Mouse (Mus musculus): ENCODE measurements at regions not wholly inside any gene's neighbourhood (a gene's known extent, or its start where the extent isn't known, plus 50 kb on each side); places are given as distances from the start of the nearest gene placed in this dataset.
A peak's percentile ranks its signal among the peaks of the same experiment; 100 is the strongest.

GRCm38 (mm10) chr12:70702473-70702872, 122.8 kb upstream of the Frmd6 start:
- Histone ChIP-seq H3K27ac (ENCODE audit: low read length) (no peak overlapping the region), H3K27me3 (replicated peaks; ENCODE audit: insufficient read depth, low read length) (no peaks in the 10 kb centered on the region), H3K9me3 (ENCODE audit: low read length) (no peaks in the 10 kb centered on the region), H3K4me2 (replicated peaks; ENCODE audit: low read depth, low read length) (no peak overlapping the region), H3K36me3 (ENCODE audit: insufficient read depth, low read length) (no peaks in the 10 kb centered on the region), H3K4me1 (ENCODE audit: insufficient read depth, low read depth, low read length) (peaks cover 5% of the 10 kb centered on the region; the same call in 1 of the 2 replicates), H3K4me3 (ENCODE audit: low read depth, low read length) (no peak overlapping the region), H3K9ac (replicated peaks; ENCODE audit: low read depth) (no peak overlapping the region)
- 87% methylated on average over 5 of the region's 5 CpGs for WGBS
- ATAC-seq (no peak), DNase-seq (ENCODE audit: low spot score) (no peak)
- TF ChIP-seq CTCF (IDR thresholded peaks at IDR 0.05), result no peak
- TF ChIP-seq EP300 (IDR thresholded peaks at IDR 0.05), result no peak

GRCm38 (mm10) chr12:70706806-70707628, 118.3 kb upstream of the Frmd6 start:
- H3K9me3 ChIP-seq (ENCODE audit: low read length), result no peaks in the 10 kb centered on the region
- no peaks in the 10 kb centered on the region for H3K27me3 ChIP-seq (replicated peaks; ENCODE audit: insufficient read depth, low read length)
- no peaks in the 10 kb centered on the region for H3K36me3 ChIP-seq (ENCODE audit: insufficient read depth, low read length)
- ATAC-seq (peak; percentile 35; the same call in 1 of the 2 replicates), DNase-seq (ENCODE audit: low spot score) (peak; percentile 22)
- TF ChIP-seq CTCF (IDR thresholded peaks at IDR 0.05) (no peak), EP300 (IDR thresholded peaks at IDR 0.05) (no peak)
- no peak overlapping the region for H3K27ac ChIP-seq (ENCODE audit: low read length)
- H3K4me3 ChIP-seq (ENCODE audit: low read depth, low read length), result no peak overlapping the region
- H3K4me1 ChIP-seq (ENCODE audit: insufficient read depth, low read depth, low read length), result peaks cover 10% of the 10 kb centered on the region; the same call in 1 of the 2 replicates
- no peak overlapping the region for H3K4me2 ChIP-seq (replicated peaks; ENCODE audit: low read depth, low read length)
- 72% methylated on average over 11 of the region's 11 CpGs for whole genome bisulfite sequencing
- no peak overlapping the region for H3K9ac ChIP-seq (replicated peaks; ENCODE audit: low read depth)

- peak; percentile 62 for DNase-seq (ENCODE audit: low spot score)
- no peak overlapping the region for H3K27ac ChIP-seq (ENCODE audit: low read length)
- peak; percentile 83 for ATAC-seq
- H3K4me1 ChIP-seq (ENCODE audit: insufficient read depth, low read depth, low read length), result peaks cover 14% of the 10 kb centered on the region
- no peaks in the 10 kb centered on the region for H3K9me3 ChIP-seq (ENCODE audit: low read length)
- no peak overlapping the region for H3K4me2 ChIP-seq (replicated peaks; ENCODE audit: low read depth, low read length)
- H3K4me3 ChIP-seq (ENCODE audit: low read depth, low read length), result no peak overlapping the region
- no peaks in the 10 kb centered on the region for H3K36me3 ChIP-seq (ENCODE audit: insufficient read depth, low read length)
- TF ChIP-seq CTCF (IDR thresholded peaks at IDR 0.05) (no peak), EP300 (IDR thresholded peaks at IDR 0.05) (peak; percentile 53; the same call in 1 of the 2 replicates)
- WGBS, result 21% methylated on average over 6 of the region's 6 CpGs
- no peak overlapping the region for H3K9ac ChIP-seq (replicated peaks; ENCODE audit: low read depth)
- H3K27me3 ChIP-seq (replicated peaks; ENCODE audit: insufficient read depth, low read length), result no peaks in the 10 kb centered on the region
Measured at GRCm38 (mm10) chr12:70707629-70708289, 117.6 kb upstream of the Frmd6 start.

- Histone ChIP-seq H3K9me3 (ENCODE audit: low read length) (no peaks in the 10 kb centered on the region), H3K27me3 (replicated peaks; ENCODE audit: insufficient read depth, low read length) (no peaks in the 10 kb centered on the region), H3K4me2 (replicated peaks; ENCODE audit: low read depth, low read length) (no peak overlapping the region), H3K27ac (ENCODE audit: low read length) (no peak overlapping the region), H3K4me1 (ENCODE audit: insufficient read depth, low read depth, low read length) (peaks cover 19% of the 10 kb centered on the region), H3K36me3 (ENCODE audit: insufficient read depth, low read length) (no peaks in the 10 kb centered on the region), H3K9ac (replicated peaks; ENCODE audit: low read depth) (no peak overlapping the region), H3K4me3 (ENCODE audit: low read depth, low read length) (no peak overlapping the region)
- no peak for ATAC-seq
- 91% methylated on average over 5 of the region's 5 CpGs for WGBS
- TF ChIP-seq CTCF (IDR thresholded peaks at IDR 0.05) (no peak), EP300 (IDR thresholded peaks at IDR 0.05) (no peak)
- no peak for DNase-seq (ENCODE audit: low spot score)
Measured at GRCm38 (mm10) chr12:70708290-70708668, 117.0 kb upstream of the Frmd6 start.

GRCm38 (mm10) chr12:70710311-70710710, 115.0 kb upstream of the Frmd6 start:
- H3K36me3 ChIP-seq (ENCODE audit: insufficient read depth, low read length), result no peaks in the 10 kb centered on the region
- no peaks in the 10 kb centered on the region for H3K9me3 ChIP-seq (ENCODE audit: low read length)
- ATAC-seq, result no peak
- no peak overlapping the region for H3K4me3 ChIP-seq (ENCODE audit: low read depth, low read length)
- no peaks in the 10 kb centered on the region for H3K27me3 ChIP-seq (replicated peaks; ENCODE audit: insufficient read depth, low read length)
- DNase-seq (ENCODE audit: low spot score), result no peak
- H3K9ac ChIP-seq (replicated peaks; ENCODE audit: low read depth), result no peak overlapping the region
- WGBS, result 83% methylated on average over 7 of the region's 7 CpGs
- no peak for TF ChIP-seq EP300 (IDR thresholded peaks at IDR 0.05)
- H3K4me1 ChIP-seq (ENCODE audit: insufficient read depth, low read depth, low read length), result peaks cover 24% of the 10 kb centered on the region
- no peak overlapping the region for H3K27ac ChIP-seq (ENCODE audit: low read length)
- H3K4me2 ChIP-seq (replicated peaks; ENCODE audit: low read depth, low read length), result no peak overlapping the region

GRCm38 (mm10) chr12:70711030-70711429, 114.3 kb upstream of the Frmd6 start:
- no peaks in the 10 kb centered on the region for H3K27me3 ChIP-seq (replicated peaks; ENCODE audit: insufficient read depth, low read length)
- H3K4me1 ChIP-seq (ENCODE audit: insufficient read depth, low read depth, low read length), result peaks cover 24% of the 10 kb centered on the region
- peak; percentile 10 for DNase-seq (ENCODE audit: low spot score)
- H3K27ac ChIP-seq (ENCODE audit: low read length), result no peak overlapping the region
- no peak overlapping the region for H3K4me3 ChIP-seq (ENCODE audit: low read depth, low read length)
- ATAC-seq, result no peak
- no peak overlapping the region for H3K9ac ChIP-seq (replicated peaks; ENCODE audit: low read depth)
- no peak for TF ChIP-seq EP300 (IDR thresholded peaks at IDR 0.05)
- TF ChIP-seq CTCF (IDR thresholded peaks at IDR 0.05), result no peak
- 42% methylated on average over 5 of the region's 5 CpGs for WGBS
- H3K36me3 ChIP-seq (ENCODE audit: insufficient read depth, low read length), result no peaks in the 10 kb centered on the region
- no peak overlapping the region for H3K4me2 ChIP-seq (replicated peaks; ENCODE audit: low read depth, low read length)
- H3K9me3 ChIP-seq (ENCODE audit: low read length), result no peaks in the 10 kb centered on the region
